Mouse (Mus musculus): Measurements from ENCODE around the gene Fbxw13.

- TF ChIP-seq POLR2A (IDR thresholded peaks at IDR 0.05; ENCODE audit: borderline replicate concordance, extremely low read depth, low read depth, low read length) (no peak), CTCF (IDR thresholded peaks at IDR 0.05; ENCODE audit: insufficient read depth, low read length) (no peak)
These were observed 3.6 kb upstream of the Fbxw13 start for GRCm38 (mm10) chr9:109199353-109199752.

Data from lung, adult 2 months (tissue).